Mouse (Mus musculus) mouse trophoblast stem cell (cell line): ENCODE measurements at regions not wholly inside any gene's neighbourhood (a gene's known extent, or its start where the extent isn't known, plus 50 kb on each side); places are given as distances from the start of the nearest gene placed in this dataset.
"Not testable (repeated sequence)": the region's sequence is repeated elsewhere in the genome, so short reads cannot be mapped to it uniquely, and the experiment has no call there.

Experiments used
- in situ Hi-C, 2 experiments: fragments of 300-500 bp; cut with MseI, MboI; formaldehyde crosslinking; loops; 2 replicates in 1 of 2; 3 replicates in 1 of 2; pipeline ENCODE4 v1.15.1; 2025

DNA sequence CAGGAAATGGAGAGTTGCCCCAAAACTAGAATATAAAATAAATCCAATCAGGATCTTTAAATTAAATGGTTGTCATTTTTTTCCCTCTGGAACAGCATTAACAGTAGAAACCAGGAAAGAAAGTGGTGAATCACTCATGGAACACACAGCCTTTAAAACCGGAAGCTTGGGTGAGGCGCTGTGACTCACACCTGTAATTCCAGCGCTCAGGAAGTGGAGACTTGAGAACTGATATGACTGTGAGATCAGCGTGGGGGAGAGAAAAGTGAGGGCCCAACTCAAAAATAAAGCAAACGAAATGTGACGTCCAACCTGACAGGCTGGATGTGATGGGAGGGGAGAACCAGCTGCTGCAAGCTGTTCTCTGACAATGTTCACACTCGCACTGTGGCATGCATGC is 86.9 kb upstream of the Jarid2 start:
- in situ Hi-C loops: no loop called here

DNA sequence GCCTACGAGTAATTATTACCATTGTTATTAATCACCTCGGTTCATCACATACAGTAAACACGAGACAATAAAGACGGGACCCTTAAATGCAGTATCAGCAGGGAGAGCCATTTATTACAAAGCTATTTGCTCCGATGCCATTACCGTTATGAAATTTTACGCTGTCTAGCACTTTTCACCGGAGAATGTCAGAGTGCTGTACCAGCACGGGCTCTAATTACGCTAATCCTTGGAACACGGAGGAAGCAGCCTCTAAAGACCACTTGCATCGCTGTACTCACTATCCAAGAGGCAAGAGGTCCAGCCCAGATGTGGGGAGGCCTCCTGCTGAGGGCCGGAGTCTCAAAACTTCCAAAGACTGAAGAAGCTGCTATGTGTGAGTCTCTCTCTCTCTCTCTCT is 79.2 kb upstream of the Jarid2 start:
- in situ Hi-C loops: no loop called here

DNA sequence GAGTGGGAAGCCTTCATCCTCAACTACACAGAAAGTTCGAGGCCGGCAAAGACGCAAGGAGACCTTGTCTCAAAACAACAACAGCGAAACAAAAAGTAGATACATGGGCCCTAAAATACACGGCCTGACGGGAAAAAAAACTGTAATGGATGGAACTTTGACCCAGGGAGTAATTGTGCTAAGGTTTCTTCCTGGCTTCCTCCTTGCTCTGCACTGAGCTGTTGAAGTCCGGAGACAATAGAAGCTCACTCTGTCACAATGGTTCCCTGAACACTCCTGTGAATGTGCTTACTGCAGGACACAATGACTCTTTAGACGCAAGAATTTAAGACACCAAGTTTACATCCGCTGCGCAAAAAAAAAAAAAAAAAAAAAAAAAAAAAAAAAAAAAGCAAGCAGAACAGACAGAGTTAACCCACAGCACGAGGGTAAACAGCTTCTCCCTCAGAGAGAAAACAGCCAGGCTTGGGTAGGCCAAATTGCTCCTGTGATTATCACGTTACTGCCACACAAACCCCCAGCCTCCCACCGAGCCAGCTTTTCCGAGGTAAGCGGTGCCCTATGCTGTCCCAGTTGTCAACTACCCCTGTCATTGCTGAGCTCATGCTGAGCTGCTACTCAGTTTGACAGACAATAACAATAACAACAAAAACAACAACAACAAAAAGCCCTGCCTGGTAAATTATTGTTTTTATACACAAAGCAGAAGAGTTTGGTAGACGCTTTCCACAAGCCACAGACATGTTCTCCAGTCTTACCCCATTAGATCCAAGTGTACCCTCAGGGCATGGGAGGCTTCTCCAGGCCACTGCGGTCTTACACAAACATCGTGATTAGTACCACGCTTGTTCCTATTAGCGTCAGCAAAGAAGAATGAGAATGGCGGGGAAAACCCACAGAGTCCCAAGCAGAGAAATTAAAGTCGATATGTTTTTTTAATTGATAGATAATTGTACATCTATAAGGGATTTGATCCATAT is 77.7 kb upstream of the Jarid2 start:
- in situ Hi-C loops: no loop called here

DNA sequence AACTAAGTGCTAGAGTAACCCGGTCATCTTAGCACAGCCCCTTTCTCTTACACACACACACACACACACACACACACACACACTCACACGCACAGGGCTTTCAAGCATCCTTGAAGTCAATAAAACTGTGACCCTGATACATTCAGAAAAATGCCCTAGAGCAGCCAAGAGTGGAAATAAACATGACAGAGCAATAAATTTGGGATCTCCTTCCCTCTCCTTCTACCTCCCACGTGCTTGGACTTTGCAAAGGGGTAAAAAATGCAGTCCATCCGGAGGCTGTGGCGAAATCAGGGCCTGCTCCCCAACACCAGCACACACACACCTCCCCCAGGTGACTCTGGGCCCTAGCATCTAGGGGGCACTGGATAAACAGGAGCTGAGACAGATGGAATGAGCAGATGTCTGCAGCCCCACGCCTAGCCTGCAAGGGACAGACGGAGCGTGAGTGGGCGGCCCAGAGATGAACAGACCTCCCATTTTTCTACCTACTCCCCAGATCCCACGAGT is 71.3 kb upstream of the Jarid2 start:
- in situ Hi-C loops: no loop called here

- in situ Hi-C loops: no loop called here
Observed at GRCm38 (mm10) chr13:44659861-44660260, 69.4 kb upstream of the Jarid2 start.

GRCm38 (mm10) chr13:44663062-44663461 is 66.2 kb upstream of the Jarid2 start:
- in situ Hi-C loops: no loop called here

- in situ Hi-C loops: no loop called here
Observed at GRCm38 (mm10) chr13:44663730-44664129, 65.5 kb upstream of the Jarid2 start.

- in situ Hi-C loops: no loop called here
Observed at GRCm38 (mm10) chr13:44669761-44670160, 59.5 kb upstream of the Jarid2 start.

GRCm38 (mm10) chr13:44673337-44673966 is 55.8 kb upstream of the Jarid2 start:
- in situ Hi-C loops: no loop called here

GRCm38 (mm10) chr13:44673967-44674357 is 55.3 kb upstream of the Jarid2 start:
- in situ Hi-C loops: no loop called here

DNA sequence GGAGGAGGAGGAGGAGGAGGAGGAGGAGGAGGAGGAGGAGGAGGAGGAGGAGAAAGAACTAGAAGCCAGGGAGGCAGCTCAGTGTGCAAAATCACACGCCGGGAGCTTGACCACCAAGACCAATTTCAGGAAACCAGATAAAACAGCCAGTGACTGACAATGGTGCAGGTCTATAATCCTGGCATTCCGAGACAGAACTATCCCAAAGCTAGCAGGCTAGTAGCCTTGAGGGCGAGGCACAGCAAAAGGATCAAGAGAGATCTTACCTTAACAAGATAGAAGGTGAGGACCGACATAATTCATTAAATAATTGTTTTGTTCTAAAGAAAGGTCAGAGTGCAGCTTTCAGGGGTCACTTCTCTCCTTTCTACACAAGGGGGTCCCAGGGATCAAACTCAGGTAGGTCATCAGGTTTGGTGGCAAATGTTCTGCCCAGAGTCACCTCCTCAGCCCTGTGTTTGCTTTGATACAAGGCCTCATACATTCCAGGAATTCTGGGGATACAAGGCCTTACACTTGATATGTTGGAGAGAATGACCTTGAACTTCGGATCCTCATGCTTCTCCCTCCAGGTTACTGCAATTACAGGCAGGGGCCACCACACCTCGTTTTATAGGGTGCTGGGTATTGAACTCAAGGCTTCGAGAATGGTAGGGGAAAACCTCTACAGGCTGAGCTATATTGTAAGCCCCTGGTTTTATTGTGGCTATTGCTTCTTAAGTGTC is 54.2 kb upstream of the Jarid2 start:
- in situ Hi-C loops: no loop called here

- in situ Hi-C loops: no loop called here
Observed at GRCm38 (mm10) chr13:44676041-44676440, 53.2 kb upstream of the Jarid2 start.

DNA sequence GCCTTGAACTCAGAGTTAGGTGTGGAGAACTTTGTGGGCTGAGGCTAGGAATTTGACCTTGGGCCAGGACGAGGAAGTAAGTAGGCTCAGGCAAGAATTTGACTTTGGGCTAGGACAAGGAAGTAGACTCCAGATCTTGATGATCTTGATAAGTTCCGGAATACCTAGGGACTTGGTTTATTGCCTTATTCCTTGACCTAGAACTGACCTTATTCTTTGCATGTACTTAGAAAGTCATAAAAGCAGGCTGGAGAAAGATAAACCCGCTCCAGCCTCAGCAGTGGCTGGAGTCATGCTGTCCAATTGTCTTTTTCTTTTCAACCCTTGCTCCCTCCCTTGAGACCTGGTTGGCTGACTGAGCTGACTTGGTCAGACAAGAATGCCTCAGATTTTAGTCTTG is 51.2 kb upstream of the Jarid2 start:
- in situ Hi-C loops: no loop called here

- in situ Hi-C loops: not testable (repeated sequence)
Observed at GRCm38 (mm10) chr13:44679457-44679856, 49.8 kb upstream of the Jarid2 start.
